Mouse (Mus musculus) embryonic facial prominence, embryonic 12.5 days (tissue): ENCODE results near the gene Aatf. TPM values are rescaled to one million over a fixed set of nuclear protein-coding genes. Genes with fewer than 3 reads are reported as not detected.

Source experiments
- ATAC-seq: fragments of 200-750 bp; cut with Nextera tagmentation; 2 replicates; pipeline ENCODE4 v1.8.0; 2017; ENCODE audit not compliant: insufficient number of reproducible peaks, insufficient read depth, low FRiP score, low TSS enrichment
- H3K27ac ChIP-seq: fragments of 300-500 bp; sonication (generic); 2 replicates; pipeline ENCODE4 v1.5.1; 2016; ENCODE audit warnings: mild to moderate bottlenecking
- H3K27me3 ChIP-seq: fragments of 300-500 bp; sonication (generic); 2 replicates; pipeline ENCODE4 v1.6.1; 2016; ENCODE audit warnings: mild to moderate bottlenecking, moderate library complexity
- H3K36me3 ChIP-seq: fragments of 300-500 bp; sonication (generic); 2 replicates; pipeline ENCODE4 v1.6.1; 2016; ENCODE audit warnings: mild to moderate bottlenecking
- H3K4me1 ChIP-seq: fragments of 300-500 bp; sonication (generic); 2 replicates; pipeline ENCODE4 v1.6.1; 2016
- H3K4me2 ChIP-seq: fragments of 300-500 bp; sonication (generic); replicated peaks from 2 replicates; pipeline ENCODE4 v1.6.1; 2016; ENCODE audit warnings: mild to moderate bottlenecking, moderate library complexity
- H3K4me3 ChIP-seq: fragments of 300-500 bp; sonication (generic); 2 replicates; pipeline ENCODE4 v1.5.1; 2016; ENCODE audit warnings: mild to moderate bottlenecking
- H3K9ac ChIP-seq: fragments of 300-500 bp; sonication (generic); 2 replicates; pipeline ENCODE4 v1.6.1; 2016; ENCODE audit warnings: mild to moderate bottlenecking, moderate library complexity
- H3K9me3 ChIP-seq: fragments of 300-500 bp; sonication (generic); 2 replicates; pipeline ENCODE4 v1.6.1; 2016; ENCODE audit warnings: mild to moderate bottlenecking, moderate library complexity
- WGBS: fragments of 180-500 bp; shearing (Covaris S2); methylation state at CpG from one replicate; pipeline ENCODE4 v1.1.7; 2016; 5-methylcytosine and 5-hydroxymethylcytosine counted together
- polyA plus RNA-seq: library from polyadenylated mRNA; unstranded; fragments of >200 nt; fragmentation: Nextera tagmentation; extraction: Ambion mirVana; gene quantifications from 2 replicates; pipeline ENCODE4 v1.2.1, GENCODE M21; 2016

Aatf gene
- polyA plus RNA-seq, 1 experiment from 2014 or later: 53.8 TPM

DNA sequence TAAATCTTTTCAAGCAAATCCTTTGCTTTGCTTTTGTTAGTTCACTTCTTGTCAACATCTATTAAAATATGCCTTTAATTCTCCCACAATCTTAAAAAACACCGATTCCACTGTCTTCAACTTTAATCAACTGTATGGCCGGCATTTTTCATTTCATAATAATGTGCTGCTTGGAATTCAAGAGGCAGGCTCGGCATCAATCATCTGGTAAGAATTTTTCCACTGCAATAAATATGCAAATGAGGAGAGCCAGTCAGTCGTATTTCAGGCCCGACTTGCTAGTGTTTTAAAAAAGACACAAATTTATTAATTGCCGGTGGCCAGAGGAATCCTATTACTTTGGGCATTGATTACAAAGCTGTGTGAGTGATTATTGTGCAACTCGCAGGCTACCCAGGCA is 31.7 kb downstream of the Aatf start:
- Histone ChIP-seq H3K4me3 (no peak overlapping the region), H3K4me2 (no peak overlapping the region), H3K27me3 (no peaks in the 10 kb centered on the region), H3K27ac (no peak overlapping the region), H3K9ac (no peak overlapping the region), H3K4me1 (no peaks in the 10 kb centered on the region; the same call in 1 of the 2 replicates), H3K36me3 (no peaks in the 10 kb centered on the region), H3K9me3 (no peaks in the 10 kb centered on the region)
- ATAC-seq: no peak
- WGBS: 58% methylated on average over 7 of the region's 7 CpGs

DNA sequence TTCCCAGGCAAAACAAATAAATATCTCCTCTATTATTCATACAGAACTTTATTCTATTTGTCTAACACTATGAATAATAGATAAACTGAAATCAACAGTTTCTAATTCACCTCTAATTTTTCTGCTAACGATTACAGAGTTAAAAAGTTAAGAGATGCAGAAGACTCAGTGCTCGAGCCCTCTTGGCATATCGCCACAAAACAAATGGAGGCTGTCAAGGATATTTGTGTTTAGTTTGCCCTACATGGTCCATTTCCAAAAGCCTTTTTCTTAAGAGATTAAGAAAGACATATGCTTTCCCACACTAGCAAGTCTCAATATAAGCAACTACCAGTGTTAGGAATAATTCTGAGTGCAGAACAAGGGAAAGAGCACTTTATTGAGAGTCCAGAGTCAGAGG is 32.9 kb downstream of the Aatf start:
- H3K9ac ChIP-seq: no peak overlapping the region
- no peaks in the 10 kb centered on the region for H3K27me3 ChIP-seq
- ATAC-seq: no peak
- H3K4me1 ChIP-seq: no peaks in the 10 kb centered on the region; the same call in 1 of the 2 replicates
- H3K9me3 ChIP-seq: no peaks in the 10 kb centered on the region
- no peaks in the 10 kb centered on the region for H3K36me3 ChIP-seq
- no peak overlapping the region for H3K4me3 ChIP-seq
- no peak overlapping the region for H3K4me2 ChIP-seq
- no peak overlapping the region for H3K27ac ChIP-seq
- 75% methylated on average over 3 of the region's 3 CpGs for WGBS

DNA sequence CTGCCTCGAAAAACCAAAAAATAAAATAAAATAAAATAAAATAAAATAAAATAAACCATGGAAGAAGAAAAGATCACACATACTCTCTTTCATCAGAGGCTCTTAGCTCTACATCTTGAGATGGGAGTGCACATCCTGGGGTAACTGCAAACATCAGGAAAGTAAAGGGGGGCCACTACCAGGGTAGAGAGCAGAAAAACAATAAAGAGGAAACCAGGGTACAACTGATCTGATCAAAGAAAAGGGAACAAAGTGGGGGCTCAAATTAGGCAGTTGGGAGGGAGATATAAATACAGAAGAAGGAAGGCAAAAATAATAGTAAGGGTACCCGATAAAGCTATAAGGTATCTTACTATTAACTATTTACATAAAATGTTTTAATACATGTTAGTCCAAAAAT is 36.7 kb downstream of the Aatf start:
- no peak for ATAC-seq
- Histone ChIP-seq H3K4me1 (no peaks in the 10 kb centered on the region; the same call in 1 of the 2 replicates), H3K9me3 (no peaks in the 10 kb centered on the region), H3K36me3 (0 out of 2 replicates have a peak, but pooled peaks cover 3% of the 10 kb centered on the region), H3K27ac (no peak overlapping the region), H3K9ac (no peak overlapping the region), H3K4me3 (no peak overlapping the region), H3K4me2 (no peak overlapping the region), H3K27me3 (no peaks in the 10 kb centered on the region)
- 94% methylated on average over 2 of the region's 2 CpGs for WGBS

DNA sequence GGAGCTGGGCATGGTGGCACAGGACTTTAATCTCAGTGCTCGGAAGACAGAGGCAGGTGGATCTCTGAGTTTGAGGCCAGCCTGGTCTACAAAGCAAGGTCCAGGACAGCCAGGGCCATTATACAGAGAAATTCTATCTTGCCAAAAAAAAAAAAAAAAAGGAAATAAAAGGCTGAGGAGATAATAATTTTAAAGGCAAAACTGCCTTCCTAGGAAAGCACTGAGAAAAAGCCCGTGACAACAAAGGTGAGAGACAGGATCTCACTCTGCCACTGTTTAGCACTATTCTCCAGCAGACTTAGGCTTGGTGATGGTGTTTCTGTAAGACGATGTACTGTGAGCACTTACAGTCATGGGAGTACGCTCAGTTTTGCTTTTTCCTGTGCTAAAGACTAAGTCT is 37.3 kb downstream of the Aatf start:
- ATAC-seq: no peak
- H3K36me3 ChIP-seq: peaks cover 5% of the 10 kb centered on the region; the same call in 1 of the 2 replicates
- H3K4me2 ChIP-seq: no peak overlapping the region
- H3K27ac ChIP-seq: no peak overlapping the region
- H3K9ac ChIP-seq: no peak overlapping the region
- H3K9me3 ChIP-seq: no peaks in the 10 kb centered on the region
- H3K4me3 ChIP-seq: no peak overlapping the region
- H3K27me3 ChIP-seq: no peaks in the 10 kb centered on the region
- WGBS: 93% methylated on average over 4 of the region's 4 CpGs
- H3K4me1 ChIP-seq: no peaks in the 10 kb centered on the region

DNA sequence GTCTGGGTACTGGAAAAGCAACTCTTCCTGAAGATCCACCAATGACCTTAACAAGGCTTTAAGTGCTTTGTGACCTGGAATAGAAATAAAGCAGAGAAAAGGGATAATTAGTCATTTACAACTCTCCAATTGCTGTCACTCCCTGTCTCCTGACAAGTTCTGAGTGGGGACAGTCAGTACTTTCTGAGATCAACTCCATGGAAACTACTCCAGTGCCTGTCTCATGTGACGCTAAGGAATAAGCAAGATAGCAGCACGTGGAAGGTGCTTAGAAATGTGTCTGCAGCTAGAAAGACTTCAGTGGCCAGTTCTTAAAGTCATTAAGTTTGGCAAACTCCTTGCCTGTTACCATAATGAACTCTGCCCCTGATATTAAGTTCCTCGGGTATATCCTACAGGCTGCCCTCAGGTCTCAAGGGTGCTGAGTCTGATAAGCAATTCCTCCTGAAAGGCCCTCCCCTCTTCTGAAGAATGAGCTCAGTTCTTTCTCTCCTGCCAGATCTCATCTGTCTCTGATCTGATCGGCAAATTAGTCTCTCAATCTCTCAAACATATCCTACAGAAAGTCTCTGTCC is 40.1 kb downstream of the Aatf start:
- H3K4me3 ChIP-seq: no peak overlapping the region
- no peaks in the 10 kb centered on the region for H3K27me3 ChIP-seq
- no peaks in the 10 kb centered on the region for H3K4me1 ChIP-seq
- 72% methylated on average over 4 of the region's 4 CpGs for WGBS
- H3K27ac ChIP-seq: no peak overlapping the region
- no peak overlapping the region for H3K4me2 ChIP-seq
- no peaks in the 10 kb centered on the region for H3K9me3 ChIP-seq
- H3K9ac ChIP-seq: no peak overlapping the region
- H3K36me3 ChIP-seq: peaks cover 11% of the 10 kb centered on the region; the same call in 1 of the 2 replicates
- no peak for ATAC-seq

DNA sequence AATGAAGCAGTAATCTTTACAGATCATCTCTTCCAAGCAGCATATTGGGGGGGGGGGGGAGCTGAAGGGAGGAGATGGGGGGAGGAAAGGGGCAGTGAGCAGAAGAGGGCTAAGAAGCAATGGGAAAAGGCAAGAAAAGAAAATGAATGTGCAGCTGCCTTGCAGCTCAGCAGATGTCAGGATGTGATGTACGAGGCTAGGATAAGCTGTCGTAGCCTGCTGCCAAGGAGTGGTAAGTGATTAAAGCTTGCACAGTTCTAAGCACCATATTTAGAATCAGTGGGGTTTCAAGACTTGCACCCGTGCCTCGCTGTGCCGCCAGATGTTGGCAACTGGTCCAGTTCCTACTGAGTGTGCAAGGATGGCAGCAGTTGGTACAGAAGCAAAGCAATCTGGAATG is 48.8 kb downstream of the Aatf start:
- Histone ChIP-seq H3K27ac (no peak overlapping the region), H3K4me2 (no peak overlapping the region), H3K4me1 (no peaks in the 10 kb centered on the region), H3K27me3 (no peaks in the 10 kb centered on the region), H3K4me3 (no peak overlapping the region), H3K9me3 (no peaks in the 10 kb centered on the region), H3K36me3 (0 out of 2 replicates have a peak, but pooled peaks cover 9% of the 10 kb centered on the region), H3K9ac (no peak overlapping the region)
- WGBS: 85% methylated on average over 5 of the region's 5 CpGs
- ATAC-seq: no peak

DNA sequence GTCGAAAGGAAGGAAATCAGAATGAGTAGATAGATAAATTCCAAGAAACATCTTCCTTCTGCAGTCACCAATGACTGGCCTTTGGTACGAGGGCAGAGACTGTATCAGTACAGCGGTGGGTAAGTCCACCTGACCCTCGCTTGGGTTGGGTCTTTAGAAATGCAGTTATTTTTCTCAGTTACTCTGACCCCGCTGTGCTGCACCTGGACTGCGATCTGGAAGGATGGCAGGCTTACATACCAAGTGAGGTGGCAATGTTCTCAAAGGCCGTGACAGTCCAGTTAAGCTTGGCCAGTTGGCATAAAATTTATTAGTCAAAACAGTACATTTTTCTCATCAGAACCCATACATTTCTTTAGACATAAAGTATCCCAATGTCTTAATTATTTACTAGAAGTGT is 59.4 kb downstream of the Aatf start:
- no peak overlapping the region for H3K27ac ChIP-seq
- no peak overlapping the region for H3K4me3 ChIP-seq
- no peaks in the 10 kb centered on the region for H3K4me1 ChIP-seq
- H3K27me3 ChIP-seq: no peaks in the 10 kb centered on the region
- H3K4me2 ChIP-seq: no peak overlapping the region
- no peaks in the 10 kb centered on the region for H3K36me3 ChIP-seq
- ATAC-seq: no peak
- H3K9me3 ChIP-seq: no peaks in the 10 kb centered on the region
- no peak overlapping the region for H3K9ac ChIP-seq
- 86% methylated on average over 7 of the region's 7 CpGs for WGBS

DNA sequence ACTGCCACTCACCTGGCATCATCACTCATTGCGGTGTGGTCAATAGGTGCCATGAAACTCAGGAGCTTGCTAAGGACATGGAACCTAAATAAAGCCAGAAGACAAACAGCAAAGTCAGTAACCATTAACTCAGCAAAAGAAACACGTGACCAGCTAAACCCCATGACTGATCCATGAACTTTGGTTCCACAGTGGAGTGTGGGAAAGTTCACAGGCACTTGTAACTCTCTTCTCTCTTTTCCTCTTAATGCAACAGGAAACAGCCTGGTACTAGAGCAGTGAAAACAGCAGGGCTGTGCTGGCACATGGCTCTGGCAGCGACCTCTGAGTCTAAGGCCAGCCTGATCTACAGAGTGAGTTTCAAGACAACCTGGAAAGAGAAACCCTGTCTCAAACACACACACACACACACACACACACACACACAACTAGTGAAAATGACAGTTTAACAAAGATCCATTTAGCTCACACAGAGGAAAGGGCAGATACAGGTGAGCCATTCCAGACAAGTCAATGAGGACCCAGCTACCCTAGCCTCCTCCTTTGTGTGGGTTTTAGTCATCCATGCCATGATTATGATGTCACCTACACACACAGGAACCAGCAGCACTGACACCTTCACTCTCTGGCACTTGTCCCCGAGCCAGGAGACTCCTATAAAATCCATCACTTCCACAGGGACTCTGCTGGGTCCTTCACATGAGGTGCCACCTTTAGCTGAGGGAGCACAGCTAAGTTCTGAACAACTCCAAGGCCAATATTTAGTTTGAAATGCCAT is 70.6 kb downstream of the Aatf start:
- 86% methylated on average over 4 of the region's 4 CpGs for WGBS
- no peak overlapping the region for H3K4me2 ChIP-seq

DNA sequence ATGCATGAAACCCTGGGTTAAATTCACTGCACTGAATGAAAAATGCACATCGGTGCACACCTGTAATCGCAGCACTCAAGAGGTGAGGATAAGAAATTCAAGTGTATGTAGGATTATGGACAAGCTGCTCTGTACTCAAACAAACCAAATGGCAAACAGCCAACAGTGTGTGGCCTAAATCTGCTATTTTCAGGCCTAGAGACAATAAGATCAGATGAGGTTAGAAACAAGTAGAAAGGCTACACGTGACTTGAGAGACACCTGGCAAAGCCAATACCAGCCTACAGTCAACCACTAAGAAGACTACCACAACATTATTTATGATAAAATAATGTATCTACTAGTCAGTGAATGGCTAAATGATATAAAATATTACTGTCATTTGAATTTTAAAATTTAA is 72.9 kb downstream of the Aatf start:
- H3K4me1 ChIP-seq: no peaks in the 10 kb centered on the region
- peaks cover 10% of the 10 kb centered on the region for H3K36me3 ChIP-seq
- H3K9me3 ChIP-seq: no peaks in the 10 kb centered on the region
- ATAC-seq: no peak
- H3K4me3 ChIP-seq: no peak overlapping the region
- 84% methylated on average over 3 of the region's 3 CpGs for WGBS
- no peak overlapping the region for H3K4me2 ChIP-seq
- H3K27me3 ChIP-seq: no peaks in the 10 kb centered on the region
- H3K9ac ChIP-seq: no peak overlapping the region
- no peak overlapping the region for H3K27ac ChIP-seq

More for the DNA sequence above, 70.6 kb downstream of the Aatf start:
- H3K27ac ChIP-seq: no peak overlapping the region
- no peak overlapping the region for H3K4me3 ChIP-seq
- H3K9ac ChIP-seq: no peak overlapping the region
- no peaks in the 10 kb centered on the region for H3K27me3 ChIP-seq
- no peaks in the 10 kb centered on the region for H3K9me3 ChIP-seq
- ATAC-seq: no peak
- H3K4me1 ChIP-seq: no peaks in the 10 kb centered on the region
- peaks cover 10% of the 10 kb centered on the region for H3K36me3 ChIP-seq

DNA sequence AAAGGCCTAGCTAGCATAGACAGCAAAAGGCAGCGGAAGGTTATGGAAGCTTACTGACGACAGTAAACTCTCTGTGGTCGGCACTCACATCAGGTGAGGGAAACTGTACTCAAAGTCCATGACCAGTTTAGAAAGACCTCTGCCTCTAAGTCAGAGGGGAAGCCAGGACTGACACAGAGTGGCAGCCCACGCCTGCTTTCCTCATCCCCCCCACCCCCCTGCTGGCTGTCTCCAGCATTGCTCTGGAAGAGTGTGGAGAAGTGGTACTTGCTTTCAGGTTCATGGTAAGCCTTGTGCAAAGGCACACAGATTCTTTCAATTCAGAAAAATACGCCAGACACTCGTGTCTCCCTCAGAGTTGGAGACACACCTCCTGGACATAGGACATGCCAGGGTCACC is 78.4 kb downstream of the Aatf start:
- no peak overlapping the region for H3K4me2 ChIP-seq
- H3K9ac ChIP-seq: no peak overlapping the region
- no peaks in the 10 kb centered on the region for H3K27me3 ChIP-seq
- no peak overlapping the region for H3K27ac ChIP-seq
- H3K9me3 ChIP-seq: no peaks in the 10 kb centered on the region
- H3K4me3 ChIP-seq: no peak overlapping the region
- no peak for ATAC-seq
- no peaks in the 10 kb centered on the region for H3K36me3 ChIP-seq
- H3K4me1 ChIP-seq: no peaks in the 10 kb centered on the region
- WGBS: 72% methylated on average over 6 of the region's 6 CpGs

DNA sequence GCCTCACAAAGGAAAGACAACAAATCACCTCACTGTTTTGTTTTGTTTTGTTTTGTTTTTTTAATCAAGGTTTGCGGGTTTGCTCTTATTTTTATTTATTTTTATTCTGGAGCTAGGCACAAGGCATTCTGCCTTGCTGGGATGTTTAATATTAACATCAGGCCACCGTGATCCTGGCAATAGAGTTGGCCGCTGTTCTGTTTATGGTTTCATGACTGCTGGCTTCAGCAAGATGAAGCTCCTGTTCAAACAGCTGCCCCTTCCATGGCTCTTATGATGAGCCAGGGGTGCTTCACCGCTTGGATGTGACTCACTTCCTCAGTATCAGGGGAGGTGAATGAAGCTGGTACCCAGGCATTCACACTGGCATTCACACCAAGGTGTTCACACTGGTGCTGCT is 83.0 kb downstream of the Aatf start:
- Histone ChIP-seq H3K27me3 (no peaks in the 10 kb centered on the region), H3K9me3 (no peaks in the 10 kb centered on the region), H3K36me3 (no peaks in the 10 kb centered on the region), H3K4me2 (no peak overlapping the region), H3K4me1 (peaks cover 6% of the 10 kb centered on the region; the same call in 1 of the 2 replicates), H3K27ac (no peak overlapping the region), H3K9ac (no peak overlapping the region), H3K4me3 (no peak overlapping the region)
- no peak for ATAC-seq
- WGBS: 84% methylated on average over 4 of the region's 4 CpGs

DNA sequence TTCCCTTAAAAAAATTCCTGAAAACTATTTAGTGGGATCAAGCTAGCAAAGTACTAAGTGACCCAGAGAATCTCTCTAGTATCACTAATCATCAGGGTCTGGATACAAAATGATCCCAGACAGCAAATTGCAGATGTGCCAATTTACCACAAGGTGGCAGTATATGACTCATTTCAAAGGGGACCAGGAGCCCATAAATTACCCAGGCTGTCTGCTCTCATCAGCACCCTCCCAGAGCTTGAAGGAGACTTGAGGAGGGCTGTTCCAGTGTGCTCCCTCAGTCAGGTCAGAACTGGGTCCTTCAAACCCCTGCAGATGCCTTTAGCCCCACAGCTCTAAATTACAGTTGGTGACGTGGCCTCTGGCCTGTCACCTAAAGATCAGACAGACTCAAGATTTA is 83.7 kb downstream of the Aatf start:
- peaks cover 6% of the 10 kb centered on the region; the same call in 1 of the 2 replicates for H3K4me1 ChIP-seq
- no peaks in the 10 kb centered on the region for H3K36me3 ChIP-seq
- whole genome bisulfite sequencing: 61% methylated on average over 1 of the region's 1 CpGs
- H3K27me3 ChIP-seq: no peaks in the 10 kb centered on the region
- no peak overlapping the region for H3K9ac ChIP-seq
- no peak for ATAC-seq
- no peak overlapping the region for H3K27ac ChIP-seq
- no peak overlapping the region for H3K4me3 ChIP-seq
- H3K4me2 ChIP-seq: no peak overlapping the region
- no peaks in the 10 kb centered on the region for H3K9me3 ChIP-seq
